Mouse (Mus musculus): ENCODE data around the gene Zc3h10.
"Not testable (repeated sequence)": the region's sequence is repeated elsewhere in the genome, so short reads cannot be mapped to it uniquely, and the experiment has no call there.

Zc3h10 gene

GRCm38 (mm10) chr10:128550144-128550823 is 2.7 kb upstream of the Zc3h10 start:
- not testable (repeated sequence) for DNase-seq

GRCm38 (mm10) chr10:128549682-128550057 is 2.1 kb upstream of the Zc3h10 start:
- DNase-seq: peak; percentile 36 to 38

GRCm38 (mm10) chr10:128548947-128549681 is 1.5 kb upstream of the Zc3h10 start, which contains the start of gene Rpl41:
Gene Rpl41 (minus strand): TSS chr10:128549305.
- DNase-seq: peak; percentile 88 to 90

GRCm38 (mm10) chr10:128548051-128548791 is 647 bp upstream of the Zc3h10 start:
- DNase-seq: peak in 1 of 2 experiments; percentile 59

GRCm38 (mm10) chr10:128546787-128547186 is 787 bp downstream of the Zc3h10 start:
- DNase-seq: no peak

- no peak for DNase-seq
Measured at GRCm38 (mm10) chr10:128546361-128546760, 1.2 kb downstream of the Zc3h10 start.

GRCm38 (mm10) chr10:128545570-128545898 is 2.0 kb downstream of the Zc3h10 start:
- DNase-seq: no peak

- no peak for DNase-seq
Measured at GRCm38 (mm10) chr10:128544674-128545569, 2.7 kb downstream of the Zc3h10 start.

GRCm38 (mm10) chr10:128544151-128544657 is 3.4 kb downstream of the Zc3h10 start:
- DNase-seq: no peak

GRCm38 (mm10) chr10:128543100-128543499 is 4.5 kb downstream of the Zc3h10 start:
- no peak for DNase-seq

GRCm38 (mm10) chr10:128538340-128538870 is 9.2 kb downstream of the Zc3h10 start:
- DNase-seq: no peak

GRCm38 (mm10) chr10:128536266-128536940 is 11.2 kb downstream of the Zc3h10 start:
- peak; percentile 88 to 94 for DNase-seq

- no peak for DNase-seq
Measured at GRCm38 (mm10) chr10:128535624-128536265, 11.8 kb downstream of the Zc3h10 start.

GRCm38 (mm10) chr10:128535206-128535605 is 12.4 kb downstream of the Zc3h10 start:
- no peak for DNase-seq

- DNase-seq: no peak
Measured at GRCm38 (mm10) chr10:128526366-128527356, 20.9 kb downstream of the Zc3h10 start.

GRCm38 (mm10) chr10:128525671-128526308 is 21.8 kb downstream of the Zc3h10 start, which contains the start of gene Esyt1:
Gene Esyt1 (minus strand): TSS chr10:128525871.
- peak; percentile 89 to 90 for DNase-seq

GRCm38 (mm10) chr10:128524732-128525662 is 22.6 kb downstream of the Zc3h10 start:
- peak; percentile 46 to 50 for DNase-seq
